Mouse (Mus musculus) CH12.LX (cell line): ENCODE results near the gene Rps16. TPM values are rescaled to one million over a fixed set of nuclear protein-coding genes. Genes with fewer than 3 reads are reported as not detected.
"Not testable (repeated sequence)": the region's sequence is repeated elsewhere in the genome, so short reads cannot be mapped to it uniquely, and the experiment has no call there.

Experiments used
- DNase-seq: peaks from one replicate; pipeline ENCODE4 v3.0.0-alpha.2; 2013; ENCODE audit errors: extremely low read depth
- H3K27ac ChIP-seq: 2 replicates; pipeline ENCODE4 v1.5.1; 2012; ENCODE audit warnings: low read depth, mild to moderate bottlenecking, control low read depth, moderate library complexity; ENCODE audit not compliant: insufficient read depth
- H3K27me3 ChIP-seq: replicated peaks from 2 replicates; pipeline ENCODE3; 2012; ENCODE audit warnings: inconsistent platforms
- H3K36me3 ChIP-seq, 2 experiments: replicated peaks in 1 of 2; 2 replicates each; pipeline versions ENCODE3 to v1.6.1; 2012; ENCODE audit warnings: inconsistent platforms in 1 of 2, low read length in 1 of 2, mild to moderate bottlenecking in 1 of 2, mixed read lengths in 1 of 2, moderate library complexity in 1 of 2; ENCODE audit not compliant: control insufficient read depth in 1 of 2, insufficient read depth in 1 of 2
- H3K4me1 ChIP-seq, 2 experiments: 2 replicates each; pipeline ENCODE4 v1.6.1; 2012; ENCODE audit warnings: inconsistent platforms in 1 of 2, moderate library complexity in 1 of 2; ENCODE audit not compliant: insufficient read depth in 2 of 2, control insufficient read depth in 1 of 2
- H3K4me2 ChIP-seq: 2 replicates; pipeline ENCODE4 v1.6.1; 2012; ENCODE audit warnings: low read depth, mild to moderate bottlenecking, control low read depth; ENCODE audit not compliant: poor library complexity, insufficient read depth, severe bottlenecking
- H3K4me3 ChIP-seq, 3 experiments: fragments of 150-350 bp in 1 of 3; sonication (generic) in 1 of 3; replicated peaks in 1 of 3; 2 replicates each; pipeline versions ENCODE3 to v1.5.1; 2011 to 2012; ENCODE audit warnings: low read depth in 2 of 3, low read length in 2 of 3, mild to moderate bottlenecking in 2 of 3, moderate library complexity in 2 of 3, control low read depth in 1 of 3, improper control_type of control experiment in 1 of 3, inconsistent platforms in 1 of 3, mixed read lengths in 1 of 3; ENCODE audit not compliant: poor library complexity in 1 of 3
- H3K79me2 ChIP-seq: replicated peaks from 2 replicates; pipeline ENCODE4 v1.6.1; 2012; ENCODE audit warnings: mild to moderate bottlenecking, moderate library complexity; ENCODE audit not compliant: control insufficient read depth, poor library complexity, insufficient read depth, severe bottlenecking; ENCODE audit errors: extremely low read depth
- H3K9ac ChIP-seq: 2 replicates; pipeline ENCODE4 v1.6.1; 2012; ENCODE audit warnings: low read depth, mild to moderate bottlenecking, control low read depth, moderate library complexity; ENCODE audit not compliant: insufficient read depth
- H3K9me3 ChIP-seq: replicated peaks from 2 replicates; pipeline ENCODE3; 2012; ENCODE audit warnings: low read length, inconsistent platforms, mixed read lengths
- CHD2 ChIP-seq: IDR thresholded peaks from 2 replicates; pipeline ENCODE4 v1.6.1; 2011; ENCODE audit warnings: low read length, improper control_type of control experiment
- GABPA ChIP-seq: IDR thresholded peaks from 2 replicates; pipeline ENCODE4 v1.6.1; 2012; ENCODE audit warnings: low read depth, low read length, improper control_type of control experiment, inconsistent platforms; ENCODE audit not compliant: insufficient replicate concordance
- JUN ChIP-seq: IDR thresholded peaks from 2 replicates; pipeline ENCODE4 v1.6.1; 2011; ENCODE audit warnings: low read depth, mild to moderate bottlenecking, low read length, improper control_type of control experiment, moderate library complexity; ENCODE audit not compliant: insufficient read depth
- KAT2A ChIP-seq: IDR thresholded peaks from 2 replicates; pipeline ENCODE4 v1.6.1; 2012; ENCODE audit warnings: low read length, improper control_type of control experiment, inconsistent platforms; ENCODE audit not compliant: insufficient replicate concordance
- MAFK ChIP-seq: IDR thresholded peaks from 2 replicates; pipeline ENCODE4 v1.6.1; 2011; ENCODE audit warnings: low read length, improper control_type of control experiment; ENCODE audit not compliant: insufficient replicate concordance
- MEF2A ChIP-seq: IDR thresholded peaks from 2 replicates; pipeline ENCODE4 v1.6.1; 2014; ENCODE audit warnings: low read depth, mild to moderate bottlenecking, inconsistent platforms, low read length, improper control_type of control experiment, borderline replicate concordance
- NELFE ChIP-seq: IDR thresholded peaks from 2 replicates; pipeline ENCODE4 v1.6.1; 2011; ENCODE audit warnings: low read depth, low read length, improper control_type of control experiment
- PAX5 ChIP-seq: IDR thresholded peaks from 2 replicates; pipeline ENCODE4 v1.6.1; 2012; ENCODE audit warnings: low read length, inconsistent platforms, mixed read lengths
- POLR2A ChIP-seq: IDR thresholded peaks from 2 replicates; pipeline ENCODE4 v1.6.1; 2011; ENCODE audit warnings: low read depth, mild to moderate bottlenecking, improper control_type of control experiment, low read length
- POLR2AphosphoS2 ChIP-seq: IDR thresholded peaks from 2 replicates; pipeline ENCODE4 v1.6.1; 2011; ENCODE audit warnings: low read depth, low read length, improper control_type of control experiment
- RAD21 ChIP-seq: IDR thresholded peaks from 2 replicates; pipeline ENCODE4 v1.6.1; 2011; ENCODE audit warnings: low read depth, mild to moderate bottlenecking, low read length, improper control_type of control experiment, moderate library complexity
- SMC3 ChIP-seq: IDR thresholded peaks from 2 replicates; pipeline ENCODE4 v1.6.1; 2011; ENCODE audit warnings: low read depth, low read length, improper control_type of control experiment
- TBP ChIP-seq: conservative IDR thresholded peaks from 2 replicates; pipeline ENCODE4 v1.6.1; 2011; ENCODE audit warnings: low read depth, low read length, improper control_type of control experiment
- USF1 ChIP-seq: IDR thresholded peaks from 2 replicates; pipeline ENCODE4 v1.6.1; 2014; ENCODE audit warnings: low read depth, mild to moderate bottlenecking, inconsistent platforms, low read length, improper control_type of control experiment
- USF2 ChIP-seq: conservative IDR thresholded peaks from 2 replicates; pipeline ENCODE4 v1.6.1; 2011; ENCODE audit warnings: low read depth, low read length, improper control_type of control experiment
- ZKSCAN1 ChIP-seq: IDR thresholded peaks from 2 replicates; pipeline ENCODE4 v1.6.1; 2012; ENCODE audit warnings: low read depth, inconsistent platforms, low read length, improper control_type of control experiment, borderline replicate concordance
- ZNF384 ChIP-seq: IDR thresholded peaks from 2 replicates; pipeline ENCODE4 v1.6.1; 2012; ENCODE audit warnings: low read depth, low read length, improper control_type of control experiment, inconsistent platforms
- dilution Hi-C: fragments of 300-500 bp; cut with MboI; formaldehyde crosslinking; loops from 2 replicates; pipeline ENCODE4 v1.14.3; 2020; ENCODE audit warnings: low sequenced_read_pairs; ENCODE audit not compliant: extremely low pct_unique_long_range_greater_than_20kb, extremely low pct_ligation_motif_present
- in situ Hi-C: fragments of 300-500 bp; cut with MboI; formaldehyde crosslinking; loops from 3 replicates; pipeline ENCODE4 v1.14.3; 2019; ENCODE audit warnings: low sequenced_read_pairs, low pct_ligation_motif_present, low pct_unique_long_range_greater_than_20kb, mixed read lengths
- polyA plus RNA-seq: library from polyadenylated mRNA; unstranded; fragments of >175 nt; gene quantifications from 2 replicates; pipeline ENCODE4 v1.2.1, GENCODE M21; 2012; ENCODE audit warnings: low read depth; ENCODE audit not compliant: insufficient read length
- total RNA-seq, 2 experiments: library from RNA; depleted of rRNA; stranded (reverse); fragments of 300-350 nt in 1 of 2; fragments of >200 nt in 1 of 2; gene quantifications; 2 replicates each; pipeline ENCODE4 v1.2.3; 2012 to 2014

Gene Rps16
- total and polyA plus RNA-seq, 3 experiments: 66.7 to 2,040 (median 1,254) TPM

GRCm38 (mm10) chr7:28386462-28386861, 36.0 kb downstream of the Rps16 start (continued):
- no peak for TF ChIP-seq JUN
- TF ChIP-seq ZKSCAN1: no peak
- TF ChIP-seq GABPA: no peak
- no peak for TF ChIP-seq USF1
- peak; percentile 95 for TF ChIP-seq SMC3
- TF ChIP-seq KAT2A: no peak
- TF ChIP-seq PAX5: no peak
- peak; percentile 48; the same call in 1 of the 2 replicates for TF ChIP-seq NELFE

- in situ Hi-C loops: not testable (repeated sequence)
Measured at GRCm38 (mm10) chr7:28386877-28387276, 36.4 kb downstream of the Rps16 start.

DNA sequence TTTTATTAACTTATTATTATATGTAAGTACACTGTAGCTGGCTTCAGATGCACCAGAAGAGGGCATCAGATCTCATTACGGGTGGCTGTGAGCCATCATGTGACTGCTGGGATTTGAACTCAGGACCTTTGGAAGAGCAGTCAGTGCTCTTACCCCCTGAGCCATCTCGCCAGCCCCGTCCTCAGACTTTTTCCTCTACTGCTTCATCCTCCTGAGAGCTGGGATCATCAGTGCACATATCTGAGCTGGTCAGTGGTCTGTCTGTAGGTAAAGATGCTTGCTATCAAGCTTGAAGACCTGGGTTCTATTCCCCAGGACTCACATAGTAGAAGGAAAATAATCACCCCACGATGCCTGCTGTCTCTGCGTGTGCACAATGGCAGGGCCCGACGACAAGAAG, 36.9 kb downstream of the Rps16 start:
- H3K4me2 ChIP-seq, in situ Hi-C loops, DNase-seq, H3K4me3 ChIP-seq, dilution Hi-C loops, H3K9ac ChIP-seq, H3K27me3 ChIP-seq, H3K9me3 ChIP-seq, H3K27ac ChIP-seq: not testable (repeated sequence)
- Histone ChIP-seq H3K79me2 (peaks cover 13% of the 10 kb centered on the region), H3K4me1 (peaks cover 32 to 52% of the 10 kb centered on the region in 2 experiments), H3K36me3 (peaks cover 29 to 50% of the 10 kb centered on the region in 2 experiments)
- TF ChIP-seq TBP: peak; percentile 85

More at GRCm38 (mm10) chr7:28386877-28387276, 36.4 kb downstream of the Rps16 start:
- H3K27me3 ChIP-seq, DNase-seq, H3K4me3 ChIP-seq, dilution Hi-C loops, H3K9me3 ChIP-seq, H3K79me2 ChIP-seq, H3K9ac ChIP-seq, H3K4me2 ChIP-seq: not testable (repeated sequence)
- Histone ChIP-seq H3K4me1 (peaks cover 35 to 54% of the 10 kb centered on the region in 2 experiments), H3K27ac (0 out of 2 replicates have a peak overlapping the region, but pooled peaks have one; percentile 13), H3K36me3 (peaks cover 29 to 50% of the 10 kb centered on the region in 2 experiments)

- no peak overlapping the region for H3K4me3 ChIP-seq
- no peak overlapping the region for H3K4me2 ChIP-seq
- in situ Hi-C loops (no loop called here), dilution Hi-C loops (no loop called here)
- no peak overlapping the region for H3K27ac ChIP-seq
- peaks cover 10 to 27% of the 10 kb centered on the region in 2 experiments for H3K4me1 ChIP-seq
- no peaks in the 10 kb centered on the region for H3K27me3 ChIP-seq
- no peak for TF ChIP-seq MEF2A
- TF ChIP-seq CHD2: no peak
- no peak for TF ChIP-seq POLR2A
- no peak for TF ChIP-seq MAFK
- no peak for TF ChIP-seq POLR2AphosphoS2
- TF ChIP-seq RAD21: no peak
- TF ChIP-seq ZNF384: no peak
- TF ChIP-seq TBP: no peak
- TF ChIP-seq USF2: no peak
- no peak for DNase-seq
- peaks cover 32 to 58% of the 10 kb centered on the region in 2 experiments for H3K36me3 ChIP-seq
- peaks cover 22% of the 10 kb centered on the region for H3K79me2 ChIP-seq
- no peaks in the 10 kb centered on the region for H3K9me3 ChIP-seq
- no peak overlapping the region for H3K9ac ChIP-seq
Measured at GRCm38 (mm10) chr7:28390331-28390730, 39.9 kb downstream of the Rps16 start.
